22 mouse cellular contexts compared by ENCODE assay signal in genomic region chr8:17596559-17596958, GRCm38 (mm10).
"Had no signal": no experiment of that assay in that cellular context is flagged by ENCODE, and none has a peak within 500 bp of the region (broad histone marks: within the 10 kb centered on the region; RNA-seq: fewer than 3 reads in every experiment).

No protein-coding gene starts in this region.

- DNase-seq: heart, postnatal 10 days; heart, postnatal 14 days; heart, postnatal 36 days; heart, postnatal 4 days; kidney, adult 11 months; kidney, adult 18-20 months; kidney, adult 2 months; kidney, adult 8-10 months; kidney, adult 9 months; kidney, postnatal 10 days; kidney, postnatal 14 days; kidney, postnatal 25 days; kidney, postnatal 36 days; kidney, postnatal 4 days; layer of hippocampus, adult 9-11 months; layer of hippocampus, postnatal 36 days had no signal

- ATAC-seq: hindbrain, embryonic 16.5 days; hindbrain, postnatal 0 days; inflammation-experienced regulatory T-cells, adult 6 months; intestine, embryonic 15.5 days; intestine, embryonic 16.5 days; intestine, postnatal 0 days had no signal
